Mouse (Mus musculus): Measurements from ENCODE around the gene Usp36. TPM values are rescaled to one million over a fixed set of nuclear protein-coding genes. Genes with fewer than 3 reads are reported as not detected.

The Usp36 gene
- polyA plus RNA-seq, 1 experiment: 26.8 TPM

- Histone ChIP-seq H3K4me1 (ENCODE audit: control insufficient read depth, insufficient read depth, low read length) (no peaks in the 10 kb centered on the region), H3K9ac (ENCODE audit: low read depth, poor library complexity, severe bottlenecking) (no peak overlapping the region), H3K27me3 (ENCODE audit: control insufficient read depth, insufficient read depth, low read length, poor library complexity, severe bottlenecking) (no peaks in the 10 kb centered on the region), H3K9me3 (replicated peaks; ENCODE audit: control insufficient read depth, insufficient read depth, low read length, poor library complexity, severe bottlenecking) (no peaks in the 10 kb centered on the region), H3K27ac (ENCODE audit: insufficient read depth, low read length) (no peak overlapping the region), H3K36me3 (ENCODE audit: control insufficient read depth, insufficient read depth, low read length, poor library complexity, severe bottlenecking) (peaks cover under 1% of the 10 kb centered on the region; the same call in 1 of the 2 replicates), H3K4me3 (ENCODE audit: low read depth, low read length) (no peak overlapping the region)
- TF ChIP-seq POLR2A (IDR thresholded peaks at IDR 0.05; ENCODE audit: insufficient read depth, low read length) (no peak), EP300 (IDR thresholded peaks at IDR 0.05; ENCODE audit: insufficient read depth, low read depth, low read length) (no peak), CTCF (IDR thresholded peaks at IDR 0.05; ENCODE audit: low read depth, low read length) (no peak)
Measured at GRCm38 (mm10) chr11:118292671-118293070, 2.6 kb upstream of the Usp36 start.

- H3K4me1 ChIP-seq (ENCODE audit: control insufficient read depth, insufficient read depth, low read length): no peaks in the 10 kb centered on the region
- peaks cover 25% of the 10 kb centered on the region for H3K36me3 ChIP-seq (ENCODE audit: control insufficient read depth, insufficient read depth, low read length, poor library complexity, severe bottlenecking)
- no peak overlapping the region for H3K27ac ChIP-seq (ENCODE audit: insufficient read depth, low read length)
- no peaks in the 10 kb centered on the region for H3K27me3 ChIP-seq (ENCODE audit: control insufficient read depth, insufficient read depth, low read length, poor library complexity, severe bottlenecking)
- peak overlapping the region; percentile 76 for H3K9ac ChIP-seq (ENCODE audit: low read depth, poor library complexity, severe bottlenecking)
- TF ChIP-seq CTCF (IDR thresholded peaks at IDR 0.05; ENCODE audit: low read depth, low read length) (no peak), EP300 (IDR thresholded peaks at IDR 0.05; ENCODE audit: insufficient read depth, low read depth, low read length) (no peak), POLR2A (IDR thresholded peaks at IDR 0.05; ENCODE audit: insufficient read depth, low read length) (no peak)
- no peaks in the 10 kb centered on the region for H3K9me3 ChIP-seq (replicated peaks; ENCODE audit: control insufficient read depth, insufficient read depth, low read length, poor library complexity, severe bottlenecking)
- H3K4me3 ChIP-seq (ENCODE audit: low read depth, low read length): peak overlapping the region; percentile 90
Measured at GRCm38 (mm10) chr11:118289562-118289961, 482 bp downstream of the Usp36 start.

DNA sequence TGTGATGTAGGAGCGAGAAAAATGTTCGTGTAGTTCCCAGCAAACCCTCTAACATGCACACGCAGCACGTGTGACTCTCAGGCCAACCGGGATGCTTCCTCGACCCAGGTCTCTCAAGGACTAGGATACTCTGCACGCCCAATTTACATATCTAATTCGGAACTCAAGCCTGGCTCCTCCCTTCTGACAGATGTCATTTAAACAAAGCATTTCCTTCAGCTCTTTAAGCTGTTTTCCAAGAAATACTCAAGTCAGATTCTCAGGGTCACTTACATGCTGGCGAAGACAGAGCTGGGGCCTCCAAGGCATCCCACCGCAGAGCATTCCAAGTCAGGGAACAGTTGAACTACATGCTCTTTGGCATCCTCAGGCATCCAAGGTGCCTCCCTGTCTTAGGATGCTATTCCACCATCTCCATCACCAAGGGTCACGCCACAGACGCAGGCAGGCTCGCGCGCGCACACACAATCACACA is 970 bp downstream of the Usp36 start:
- peaks cover 29% of the 10 kb centered on the region for H3K36me3 ChIP-seq (ENCODE audit: control insufficient read depth, insufficient read depth, low read length, poor library complexity, severe bottlenecking)
- no peak overlapping the region for H3K27ac ChIP-seq (ENCODE audit: insufficient read depth, low read length)
- H3K9me3 ChIP-seq (replicated peaks; ENCODE audit: control insufficient read depth, insufficient read depth, low read length, poor library complexity, severe bottlenecking): no peaks in the 10 kb centered on the region
- no peaks in the 10 kb centered on the region for H3K4me1 ChIP-seq (ENCODE audit: control insufficient read depth, insufficient read depth, low read length)
- no peaks in the 10 kb centered on the region for H3K27me3 ChIP-seq (ENCODE audit: control insufficient read depth, insufficient read depth, low read length, poor library complexity, severe bottlenecking)
- H3K4me3 ChIP-seq (ENCODE audit: low read depth, low read length): peak overlapping the region; percentile 90
- H3K9ac ChIP-seq (ENCODE audit: low read depth, poor library complexity, severe bottlenecking): peak overlapping the region; percentile 76
- TF ChIP-seq CTCF (IDR thresholded peaks at IDR 0.05; ENCODE audit: low read depth, low read length): no peak
- no peak for TF ChIP-seq EP300 (IDR thresholded peaks at IDR 0.05; ENCODE audit: insufficient read depth, low read depth, low read length)
- no peak for TF ChIP-seq POLR2A (IDR thresholded peaks at IDR 0.05; ENCODE audit: insufficient read depth, low read length)

DNA sequence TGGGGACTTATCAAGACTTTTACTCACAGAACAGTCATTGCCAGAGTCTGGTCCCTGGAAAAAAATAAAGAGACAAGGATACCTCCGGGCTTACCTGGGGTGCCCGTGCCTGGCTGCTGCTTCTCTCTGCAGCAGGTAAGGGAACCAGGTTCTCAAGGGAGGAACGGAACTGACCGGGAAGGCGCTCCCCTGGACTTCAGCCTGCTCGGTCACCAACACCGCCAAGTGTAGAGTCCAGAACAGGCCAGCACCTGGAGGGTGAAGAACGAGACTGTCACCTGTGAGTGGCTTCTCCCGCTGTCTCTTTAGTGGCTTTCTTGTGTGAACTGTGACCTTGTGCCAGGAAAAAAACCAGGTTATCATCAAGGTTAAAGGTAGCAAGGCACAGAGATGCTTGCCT is 2.5 kb downstream of the Usp36 start:
- Histone ChIP-seq H3K9ac (ENCODE audit: low read depth, poor library complexity, severe bottlenecking) (no peak overlapping the region), H3K4me3 (ENCODE audit: low read depth, low read length) (no peak overlapping the region), H3K9me3 (replicated peaks; ENCODE audit: control insufficient read depth, insufficient read depth, low read length, poor library complexity, severe bottlenecking) (no peaks in the 10 kb centered on the region), H3K27ac (ENCODE audit: insufficient read depth, low read length) (no peak overlapping the region), H3K36me3 (ENCODE audit: control insufficient read depth, insufficient read depth, low read length, poor library complexity, severe bottlenecking) (peaks cover 43% of the 10 kb centered on the region), H3K4me1 (ENCODE audit: control insufficient read depth, insufficient read depth, low read length) (no peaks in the 10 kb centered on the region), H3K27me3 (ENCODE audit: control insufficient read depth, insufficient read depth, low read length, poor library complexity, severe bottlenecking) (no peaks in the 10 kb centered on the region)
- TF ChIP-seq CTCF (IDR thresholded peaks at IDR 0.05; ENCODE audit: low read depth, low read length) (no peak), POLR2A (IDR thresholded peaks at IDR 0.05; ENCODE audit: insufficient read depth, low read length) (no peak), EP300 (IDR thresholded peaks at IDR 0.05; ENCODE audit: insufficient read depth, low read depth, low read length) (no peak)

DNA sequence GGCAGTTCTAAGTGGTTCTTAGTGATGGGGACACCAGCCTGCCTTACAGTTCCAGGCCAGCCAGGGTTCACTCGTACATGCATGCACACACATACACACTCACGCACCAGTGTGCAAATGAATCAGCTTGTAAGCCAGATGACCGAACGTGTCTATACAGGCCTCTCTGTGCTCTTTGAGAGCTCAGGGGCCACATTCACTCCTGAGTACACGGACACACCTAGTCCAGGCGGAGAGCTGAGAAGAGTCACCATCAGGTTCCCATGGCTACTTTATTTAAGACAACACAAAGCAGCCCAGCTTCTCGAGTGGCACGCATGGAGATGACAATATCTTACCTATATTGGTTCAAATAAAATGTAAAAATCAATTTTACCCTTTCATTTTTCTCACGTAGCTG is 3.6 kb downstream of the Usp36 start:
- H3K9ac ChIP-seq (ENCODE audit: low read depth, poor library complexity, severe bottlenecking): no peak overlapping the region
- no peaks in the 10 kb centered on the region for H3K4me1 ChIP-seq (ENCODE audit: control insufficient read depth, insufficient read depth, low read length)
- no peak overlapping the region for H3K4me3 ChIP-seq (ENCODE audit: low read depth, low read length)
- no peaks in the 10 kb centered on the region for H3K27me3 ChIP-seq (ENCODE audit: control insufficient read depth, insufficient read depth, low read length, poor library complexity, severe bottlenecking)
- TF ChIP-seq CTCF (IDR thresholded peaks at IDR 0.05; ENCODE audit: low read depth, low read length) (no peak), POLR2A (IDR thresholded peaks at IDR 0.05; ENCODE audit: insufficient read depth, low read length) (no peak), EP300 (IDR thresholded peaks at IDR 0.05; ENCODE audit: insufficient read depth, low read depth, low read length) (no peak)
- H3K9me3 ChIP-seq (replicated peaks; ENCODE audit: control insufficient read depth, insufficient read depth, low read length, poor library complexity, severe bottlenecking): no peaks in the 10 kb centered on the region
- H3K36me3 ChIP-seq (ENCODE audit: control insufficient read depth, insufficient read depth, low read length, poor library complexity, severe bottlenecking): peaks cover 51% of the 10 kb centered on the region
- H3K27ac ChIP-seq (ENCODE audit: insufficient read depth, low read length): no peak overlapping the region

- no peaks in the 10 kb centered on the region for H3K4me1 ChIP-seq (ENCODE audit: control insufficient read depth, insufficient read depth, low read length)
- no peak overlapping the region for H3K4me3 ChIP-seq (ENCODE audit: low read depth, low read length)
- no peak overlapping the region for H3K27ac ChIP-seq (ENCODE audit: insufficient read depth, low read length)
- TF ChIP-seq CTCF (IDR thresholded peaks at IDR 0.05; ENCODE audit: low read depth, low read length): no peak
- TF ChIP-seq POLR2A (IDR thresholded peaks at IDR 0.05; ENCODE audit: insufficient read depth, low read length): no peak
- no peak for TF ChIP-seq EP300 (IDR thresholded peaks at IDR 0.05; ENCODE audit: insufficient read depth, low read depth, low read length)
- no peaks in the 10 kb centered on the region for H3K9me3 ChIP-seq (replicated peaks; ENCODE audit: control insufficient read depth, insufficient read depth, low read length, poor library complexity, severe bottlenecking)
- H3K36me3 ChIP-seq (ENCODE audit: control insufficient read depth, insufficient read depth, low read length, poor library complexity, severe bottlenecking): peaks cover 53% of the 10 kb centered on the region
- H3K9ac ChIP-seq (ENCODE audit: low read depth, poor library complexity, severe bottlenecking): no peak overlapping the region
- H3K27me3 ChIP-seq (ENCODE audit: control insufficient read depth, insufficient read depth, low read length, poor library complexity, severe bottlenecking): no peaks in the 10 kb centered on the region
Measured at GRCm38 (mm10) chr11:118285791-118286190, 4.3 kb downstream of the Usp36 start.
